Mouse (Mus musculus) megakaryocyte, embryonic 14.5 days (primary cell): ENCODE results near the gene Kcnma1. TPM values are rescaled to one million over a fixed set of nuclear protein-coding genes. Genes with fewer than 3 reads are reported as not detected.

ENCODE experiments used
- H3K27me3 ChIP-seq: replicated peaks from 2 replicates; pipeline ENCODE3; 2012; ENCODE audit warnings: inconsistent platforms
- H3K36me3 ChIP-seq: replicated peaks from 2 replicates; pipeline ENCODE3; 2012; ENCODE audit warnings: low read length, inconsistent platforms, mixed read lengths
- H3K4me1 ChIP-seq: 2 replicates; pipeline ENCODE4 v1.6.1; 2012; ENCODE audit warnings: inconsistent platforms
- H3K4me3 ChIP-seq: replicated peaks from 2 replicates; pipeline ENCODE3; 2012; ENCODE audit warnings: moderate library complexity, mild to moderate bottlenecking, inconsistent platforms
- H3K9me3 ChIP-seq: 2 replicates; pipeline ENCODE4 v1.6.1; 2012; ENCODE audit warnings: inconsistent platforms
- FLI1 ChIP-seq: IDR thresholded peaks from 2 replicates; pipeline ENCODE4 v1.6.1; 2012; ENCODE audit warnings: low read length, inconsistent platforms, mixed read lengths
- GATA1 ChIP-seq: IDR thresholded peaks from 3 replicates; pipeline ENCODE4 v1.6.1; 2012; ENCODE audit warnings: mixed read lengths, low read length, inconsistent platforms, borderline replicate concordance
- polyA plus RNA-seq: library from polyadenylated mRNA; stranded (reverse); fragments of >175 nt; gene quantifications from 2 replicates; pipeline ENCODE4 v1.2.3, GENCODE M21; 2012; ENCODE audit warnings: low replicate concordance; ENCODE audit not compliant: insufficient read depth

Gene Kcnma1
- polyA plus RNA-seq, 1 experiment, result not detected

DNA sequence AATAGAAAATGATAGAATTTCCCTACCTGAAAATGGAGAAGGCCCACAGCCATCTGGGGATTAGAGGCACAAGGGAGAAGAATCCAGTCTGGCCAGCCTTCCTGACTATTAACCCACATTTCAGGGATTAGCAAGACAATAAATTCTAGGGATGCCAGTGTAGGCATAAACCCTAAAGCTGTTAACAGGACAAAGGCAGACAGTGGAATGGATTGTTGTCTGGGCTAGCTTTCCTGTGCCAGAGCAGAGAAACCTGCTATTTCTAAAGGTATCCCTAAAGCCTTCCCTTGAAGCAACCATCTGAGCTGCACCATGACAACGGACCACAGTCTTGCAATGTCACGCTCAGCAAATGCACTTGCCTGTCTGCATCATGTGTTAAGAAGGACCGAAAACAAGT, 642.3 kb downstream of the Kcnma1 start:
- 0 out of 2 replicates have a peak, but pooled peaks cover 2% of the 10 kb centered on the region for H3K9me3 ChIP-seq
- H3K4me1 ChIP-seq, result no peaks in the 10 kb centered on the region
- TF ChIP-seq GATA1 (no peak), FLI1 (no peak)
- no peak overlapping the region for H3K4me3 ChIP-seq
- H3K36me3 ChIP-seq, result no peaks in the 10 kb centered on the region
- H3K27me3 ChIP-seq, result no peaks in the 10 kb centered on the region

DNA sequence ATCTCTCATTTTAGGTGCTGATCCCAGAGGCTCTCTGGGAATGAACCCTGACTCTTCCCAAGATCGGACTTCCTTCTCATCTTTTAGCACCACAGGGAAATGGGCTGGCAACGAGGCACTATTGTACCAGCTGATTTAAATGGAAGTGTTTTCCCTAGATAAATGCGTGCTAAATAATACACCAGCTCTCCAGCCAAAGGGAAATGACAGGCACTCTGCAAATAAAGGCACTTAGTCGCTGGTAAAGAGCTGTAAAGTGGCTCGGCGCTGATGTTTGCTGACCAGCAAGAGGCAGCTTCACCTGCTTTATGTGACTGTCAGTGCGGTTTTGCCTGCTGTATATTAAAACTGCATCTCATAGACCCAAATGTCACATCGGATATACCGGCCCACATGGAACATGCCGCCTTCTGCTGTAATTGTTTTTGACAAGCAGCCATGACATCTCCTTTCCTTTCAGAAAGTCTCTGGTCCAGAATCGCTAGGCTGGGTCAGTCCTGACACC, 653.7 kb downstream of the Kcnma1 start:
- TF ChIP-seq FLI1, result no peak

GRCm38 (mm10) chr14:23358776-23359175, 655.5 kb downstream of the Kcnma1 start:
- TF ChIP-seq GATA1 (no peak), FLI1 (no peak)
- Histone ChIP-seq H3K9me3 (peaks cover 18% of the 10 kb centered on the region; the same call in 1 of the 2 replicates), H3K36me3 (no peaks in the 10 kb centered on the region), H3K4me3 (no peak overlapping the region), H3K27me3 (no peaks in the 10 kb centered on the region), H3K4me1 (no peaks in the 10 kb centered on the region)

More for the DNA sequence above, 653.7 kb downstream of the Kcnma1 start:
- Histone ChIP-seq H3K4me1 (no peaks in the 10 kb centered on the region), H3K4me3 (no peak overlapping the region), H3K36me3 (no peaks in the 10 kb centered on the region), H3K9me3 (peaks cover 18% of the 10 kb centered on the region; the same call in 1 of the 2 replicates), H3K27me3 (no peaks in the 10 kb centered on the region)

- Histone ChIP-seq H3K9me3 (peaks cover 14% of the 10 kb centered on the region; the same call in 1 of the 2 replicates), H3K27me3 (no peaks in the 10 kb centered on the region), H3K36me3 (no peaks in the 10 kb centered on the region), H3K4me1 (no peaks in the 10 kb centered on the region), H3K4me3 (no peak overlapping the region)
- no peak for TF ChIP-seq GATA1
- no peak for TF ChIP-seq FLI1
These were observed 656.6 kb downstream of the Kcnma1 start for GRCm38 (mm10) chr14:23357529-23358278.

DNA sequence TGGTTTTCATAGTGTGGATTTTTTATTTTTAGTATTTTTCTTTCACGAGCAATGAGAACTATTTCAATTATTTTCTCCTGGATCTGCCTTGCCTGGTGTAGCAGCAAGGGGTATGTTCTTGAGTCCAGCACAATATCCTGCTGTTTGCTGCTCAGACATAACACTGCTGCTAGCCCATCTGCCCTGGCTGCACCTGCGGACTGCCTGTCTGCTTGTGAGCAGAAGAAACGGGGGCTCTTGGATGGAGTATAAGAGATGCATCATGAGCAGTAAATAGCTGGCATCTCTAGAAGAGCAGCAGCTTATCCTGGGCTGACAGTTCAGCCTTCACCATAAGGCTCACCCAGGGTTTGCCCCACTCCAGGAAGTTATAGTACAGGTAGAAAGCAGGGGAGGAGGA, 687.5 kb downstream of the Kcnma1 start:
- no peak overlapping the region for H3K4me3 ChIP-seq
- no peaks in the 10 kb centered on the region for H3K4me1 ChIP-seq
- no peaks in the 10 kb centered on the region for H3K27me3 ChIP-seq
- 0 out of 2 replicates have a peak, but pooled peaks cover 4% of the 10 kb centered on the region for H3K9me3 ChIP-seq
- H3K36me3 ChIP-seq, result no peaks in the 10 kb centered on the region
- TF ChIP-seq FLI1, result no peak
- TF ChIP-seq GATA1, result no peak

GRCm38 (mm10) chr14:23305288-23305687, 709.0 kb downstream of the Kcnma1 start:
- Histone ChIP-seq H3K4me1 (no peaks in the 10 kb centered on the region), H3K9me3 (0 out of 2 replicates have a peak, but pooled peaks cover 3% of the 10 kb centered on the region), H3K4me3 (no peak overlapping the region), H3K27me3 (no peaks in the 10 kb centered on the region), H3K36me3 (no peaks in the 10 kb centered on the region)
- TF ChIP-seq FLI1 (no peak), GATA1 (no peak)

DNA sequence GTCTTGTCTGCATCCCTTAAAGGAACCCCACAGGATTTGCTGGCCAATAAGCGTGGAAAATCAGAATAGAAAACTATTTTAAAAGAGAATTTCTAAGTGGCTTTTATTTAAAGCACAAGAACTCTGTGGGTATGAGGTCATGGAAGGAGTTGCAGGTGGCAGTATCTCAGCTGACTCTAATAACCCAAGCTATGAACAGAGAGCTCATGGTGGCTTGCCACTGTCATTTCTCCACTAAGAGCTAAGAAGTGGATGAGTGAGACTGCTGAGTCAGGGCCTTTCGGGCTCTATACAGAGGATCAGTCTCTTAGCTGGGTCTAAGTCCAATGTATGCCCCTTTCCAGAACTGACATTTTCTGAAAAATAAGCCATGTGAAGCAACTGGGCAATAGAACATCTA, 713.8 kb downstream of the Kcnma1 start:
- no peaks in the 10 kb centered on the region for H3K36me3 ChIP-seq
- H3K27me3 ChIP-seq, result no peaks in the 10 kb centered on the region
- no peak overlapping the region for H3K4me3 ChIP-seq
- no peaks in the 10 kb centered on the region for H3K4me1 ChIP-seq
- no peaks in the 10 kb centered on the region for H3K9me3 ChIP-seq
- no peak for TF ChIP-seq GATA1
- no peak for TF ChIP-seq FLI1

DNA sequence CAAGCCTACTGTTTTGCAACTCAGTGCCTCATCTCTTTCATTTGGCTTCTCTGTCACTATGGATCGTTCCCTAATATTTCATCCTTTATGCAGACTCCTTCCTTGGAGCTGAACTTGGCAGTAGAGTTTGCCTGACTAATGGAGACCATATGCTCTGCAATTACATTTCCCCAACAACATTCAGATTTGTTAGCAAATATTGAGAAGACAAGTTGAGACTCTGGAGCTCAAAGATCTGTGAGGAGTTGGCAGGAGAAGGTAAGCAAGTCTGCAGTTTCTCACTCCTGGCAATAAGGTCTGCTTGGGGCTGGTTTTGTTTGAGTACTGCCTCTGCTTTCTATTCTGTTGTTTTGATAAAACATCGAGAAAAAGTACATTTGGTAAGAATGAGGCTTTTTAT, 723.7 kb downstream of the Kcnma1 start:
- Histone ChIP-seq H3K27me3 (no peaks in the 10 kb centered on the region), H3K4me1 (no peaks in the 10 kb centered on the region), H3K9me3 (peaks cover 4% of the 10 kb centered on the region; the same call in 1 of the 2 replicates), H3K4me3 (no peak overlapping the region), H3K36me3 (no peaks in the 10 kb centered on the region)
- TF ChIP-seq GATA1, result no peak
- no peak for TF ChIP-seq FLI1

DNA sequence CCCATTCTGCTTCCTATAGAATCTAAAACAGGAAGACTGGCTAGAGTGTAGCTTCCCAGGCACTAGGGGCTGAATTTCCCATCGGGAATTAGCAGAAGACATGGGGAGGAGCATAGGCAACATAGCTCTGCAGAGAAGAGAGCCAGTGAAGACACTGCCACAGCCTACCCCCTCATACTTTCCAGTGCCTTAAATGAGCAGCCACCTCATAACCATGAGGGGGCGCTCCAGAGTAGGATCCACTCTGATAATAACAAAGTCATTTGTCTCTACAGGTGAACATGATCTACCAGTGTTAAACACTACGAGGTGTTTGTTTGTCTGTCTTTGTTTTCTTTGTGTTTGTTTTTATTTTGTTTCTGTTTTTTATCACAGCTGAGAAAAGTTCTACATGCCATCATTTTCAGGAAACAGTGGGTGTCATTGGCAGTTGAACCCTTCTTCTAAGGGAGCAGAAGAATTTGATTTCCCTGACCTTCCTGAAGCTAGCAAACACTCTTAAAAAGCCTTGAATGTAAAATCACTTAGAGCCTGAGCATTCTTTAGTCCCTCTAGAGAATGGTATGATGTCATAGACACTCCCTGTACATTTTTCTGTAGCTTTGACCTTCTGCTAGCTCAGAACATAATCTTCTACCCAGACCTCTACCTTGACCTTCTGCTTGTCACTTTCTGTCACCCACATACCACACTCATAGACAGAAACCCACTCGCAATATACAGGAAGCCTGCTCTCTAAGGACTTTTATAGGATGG, 747.6 kb downstream of the Kcnma1 start:
- H3K36me3 ChIP-seq, result no peaks in the 10 kb centered on the region
- TF ChIP-seq FLI1, result no peak
- no peak for TF ChIP-seq GATA1

DNA sequence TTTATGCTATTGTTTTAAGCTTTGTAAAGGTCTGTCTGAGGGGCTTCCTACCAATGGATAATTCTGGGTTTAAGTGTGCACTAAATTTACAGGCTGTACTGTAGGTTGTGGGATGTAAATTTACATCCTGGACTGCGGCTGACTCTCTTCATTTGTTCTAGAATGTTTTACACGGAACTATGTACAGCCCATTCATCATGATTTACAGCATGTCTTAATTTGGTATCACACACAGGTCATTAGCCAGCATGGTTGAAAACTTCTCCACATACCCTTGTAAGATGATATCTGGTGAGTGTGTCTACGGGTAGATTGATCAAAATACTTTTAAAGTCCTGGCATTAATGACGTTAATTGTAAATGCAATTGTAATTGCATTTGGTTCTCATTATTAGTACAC, 761.1 kb downstream of the Kcnma1 start:
- no peaks in the 10 kb centered on the region for H3K9me3 ChIP-seq
- H3K27me3 ChIP-seq, result no peaks in the 10 kb centered on the region
- H3K36me3 ChIP-seq, result no peaks in the 10 kb centered on the region
- H3K4me1 ChIP-seq, result no peaks in the 10 kb centered on the region
- H3K4me3 ChIP-seq, result no peak overlapping the region
- TF ChIP-seq FLI1, result no peak

More for the DNA sequence above, 747.6 kb downstream of the Kcnma1 start:
- H3K27me3 ChIP-seq, result no peaks in the 10 kb centered on the region
- H3K4me3 ChIP-seq, result no peak overlapping the region
- H3K9me3 ChIP-seq, result no peaks in the 10 kb centered on the region
- H3K4me1 ChIP-seq, result no peaks in the 10 kb centered on the region
